Mouse (Mus musculus) heart, embryonic 12.5 days (tissue): ENCODE results near the gene Gria4. TPM values are rescaled to one million over a fixed set of nuclear protein-coding genes. Genes with fewer than 3 reads are reported as not detected.
"Not testable (repeated sequence)": the region's sequence is repeated elsewhere in the genome, so short reads cannot be mapped to it uniquely, and the experiment has no call there.

Source experiments
- ATAC-seq: fragments of 200-750 bp; cut with Nextera tagmentation; 2 replicates; pipeline ENCODE4 v1.8.0; 2017; ENCODE audit warnings: moderate TSS enrichment, moderate library complexity; ENCODE audit not compliant: insufficient number of reproducible peaks, low FRiP score
- H3K27ac ChIP-seq: fragments of 300-500 bp; sonication (generic); 2 replicates; pipeline ENCODE4 v1.5.1; 2016; ENCODE audit warnings: mild to moderate bottlenecking, moderate library complexity; ENCODE audit not compliant: poor library complexity, severe bottlenecking
- H3K27me3 ChIP-seq: fragments of 300-500 bp; sonication (generic); replicated peaks from 2 replicates; pipeline ENCODE4 v1.6.1; 2016; ENCODE audit warnings: mild to moderate bottlenecking, moderate library complexity
- H3K36me3 ChIP-seq: fragments of 300-500 bp; sonication (generic); 2 replicates; pipeline ENCODE4 v1.6.1; 2016; ENCODE audit warnings: mild to moderate bottlenecking, moderate library complexity
- H3K4me1 ChIP-seq: fragments of 300-500 bp; sonication (generic); replicated peaks from 2 replicates; pipeline ENCODE4 v1.6.1; 2016; ENCODE audit warnings: mild to moderate bottlenecking
- H3K4me2 ChIP-seq: fragments of 300-500 bp; sonication (generic); 2 replicates; pipeline ENCODE4 v1.6.1; 2016; ENCODE audit warnings: mild to moderate bottlenecking, moderate library complexity
- H3K4me3 ChIP-seq: fragments of 300-500 bp; sonication (generic); 2 replicates; pipeline ENCODE4 v1.5.1; 2016; ENCODE audit warnings: mild to moderate bottlenecking
- H3K9ac ChIP-seq: fragments of 300-500 bp; sonication (generic); 2 replicates; pipeline ENCODE4 v1.6.1; 2016; ENCODE audit warnings: mild to moderate bottlenecking, moderate library complexity
- H3K9me3 ChIP-seq: fragments of 300-500 bp; sonication (generic); replicated peaks from 2 replicates; pipeline ENCODE4 v1.6.1; 2016; ENCODE audit warnings: mild to moderate bottlenecking, moderate library complexity
- WGBS: fragments of 180-500 bp; shearing (Covaris S2); methylation state at CpG from one replicate; pipeline ENCODE4 v1.1.7; 2016; 5-methylcytosine and 5-hydroxymethylcytosine counted together
- microRNA-seq: library from miRNA; unstranded; fragments of <30 nt; microRNA quantifications from one replicate; pipeline ENCODE4, GENCODE M21; 2017
- polyA plus RNA-seq: library from polyadenylated mRNA; unstranded; fragments of >200 nt; fragmentation: Nextera tagmentation; extraction: Ambion mirVana; gene quantifications from 2 replicates; pipeline ENCODE4 v1.2.1, GENCODE M21; 2016

Gene Gria4
- polyA plus RNA-seq, 1 experiment from 2014 or later, result 0.47 TPM

DNA sequence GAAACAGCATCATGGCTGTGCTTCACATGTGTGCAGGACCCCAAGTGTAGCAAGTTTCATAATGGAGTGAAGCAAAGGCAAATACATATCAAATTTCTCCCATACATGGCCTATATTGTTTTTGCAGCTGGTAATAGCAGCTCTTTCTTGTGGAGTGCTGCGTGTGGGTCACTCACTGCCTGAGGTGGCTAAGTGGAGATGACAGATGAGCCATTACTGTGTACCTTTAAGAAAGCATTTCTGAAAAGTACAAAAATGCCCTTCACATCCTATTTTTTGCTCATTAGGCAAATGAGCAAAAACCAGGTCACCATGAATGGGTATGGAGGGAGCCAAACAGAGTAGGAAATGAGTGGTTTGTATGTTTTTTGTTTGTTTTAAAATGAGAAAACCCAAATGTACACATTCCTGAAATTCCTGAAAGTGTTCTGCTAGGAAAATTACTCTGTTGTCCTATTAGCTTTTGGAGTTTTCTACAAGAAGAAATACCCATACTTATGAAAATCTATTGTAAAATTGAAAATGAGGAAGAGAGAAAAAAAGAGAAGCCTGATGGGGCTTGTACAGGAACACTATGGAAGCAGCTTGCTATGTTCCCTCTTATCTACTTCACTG lies 336.5 kb downstream of the Gria4 start:
- 69% methylated on average over 1 of the region's 1 CpGs for WGBS

DNA sequence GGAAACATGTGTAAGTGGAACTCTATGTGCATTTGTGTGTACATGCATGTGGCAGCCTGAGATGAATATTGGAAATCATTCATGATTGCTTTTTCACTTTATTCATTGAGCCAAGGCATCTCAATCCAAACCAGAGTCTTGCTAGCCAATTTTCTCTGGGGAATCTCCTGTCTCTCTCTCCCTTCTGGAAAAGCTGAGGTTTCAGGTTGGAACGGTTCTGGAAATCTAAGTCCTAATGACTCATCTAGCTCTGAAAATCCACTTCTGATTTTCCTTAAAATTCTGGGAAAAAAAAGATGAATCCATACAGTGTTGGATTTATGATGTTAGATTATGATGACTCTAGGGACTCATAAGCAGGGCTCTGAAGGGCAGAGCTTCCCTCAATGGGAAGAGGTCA lies 337.8 kb downstream of the Gria4 start:
- Histone ChIP-seq H3K36me3 (no peaks in the 10 kb centered on the region), H3K4me3 (no peak overlapping the region), H3K27ac (no peak overlapping the region), H3K4me2 (no peak overlapping the region), H3K27me3 (no peaks in the 10 kb centered on the region), H3K9ac (no peak overlapping the region), H3K4me1 (no peaks in the 10 kb centered on the region), H3K9me3 (no peaks in the 10 kb centered on the region)
- WGBS, result 76% methylated on average over 1 of the region's 1 CpGs
- no peak for ATAC-seq

More for the DNA sequence above, 336.5 kb downstream of the Gria4 start:
- Histone ChIP-seq H3K27me3 (no peaks in the 10 kb centered on the region), H3K4me1 (no peaks in the 10 kb centered on the region), H3K36me3 (no peaks in the 10 kb centered on the region), H3K4me3 (no peak overlapping the region), H3K9me3 (no peaks in the 10 kb centered on the region), H3K4me2 (no peak overlapping the region), H3K9ac (no peak overlapping the region), H3K27ac (no peak overlapping the region)
- ATAC-seq, result no peak

DNA sequence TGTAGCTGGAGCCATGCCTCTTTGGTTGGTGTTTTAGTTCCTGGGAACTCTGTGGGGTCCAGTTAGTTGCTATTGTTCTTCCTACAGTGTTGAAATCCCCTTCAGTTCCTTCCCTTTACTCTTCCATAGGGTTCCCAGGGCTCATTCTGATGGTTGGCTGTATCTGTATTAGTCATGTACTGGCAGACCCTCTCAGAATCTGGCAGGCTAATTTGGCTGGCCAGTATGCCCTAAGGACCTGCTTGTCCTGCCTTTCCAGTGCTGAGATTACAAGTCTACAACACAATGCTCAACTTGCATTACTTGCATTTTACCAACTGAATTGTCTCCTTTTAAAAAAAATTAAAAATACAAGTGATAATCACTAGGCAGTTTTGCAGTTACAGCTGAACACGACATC lies 338.4 kb downstream of the Gria4 start:
- H3K27me3 ChIP-seq, result no peaks in the 10 kb centered on the region
- H3K4me2 ChIP-seq, result no peak overlapping the region
- H3K4me1 ChIP-seq, result no peaks in the 10 kb centered on the region
- 73% methylated on average over 1 of the region's 1 CpGs for WGBS
- H3K4me3 ChIP-seq, result no peak overlapping the region
- H3K36me3 ChIP-seq, result no peaks in the 10 kb centered on the region
- H3K9me3 ChIP-seq, result no peaks in the 10 kb centered on the region
- no peak overlapping the region for H3K9ac ChIP-seq
- no peak overlapping the region for H3K27ac ChIP-seq
- no peak for ATAC-seq

DNA sequence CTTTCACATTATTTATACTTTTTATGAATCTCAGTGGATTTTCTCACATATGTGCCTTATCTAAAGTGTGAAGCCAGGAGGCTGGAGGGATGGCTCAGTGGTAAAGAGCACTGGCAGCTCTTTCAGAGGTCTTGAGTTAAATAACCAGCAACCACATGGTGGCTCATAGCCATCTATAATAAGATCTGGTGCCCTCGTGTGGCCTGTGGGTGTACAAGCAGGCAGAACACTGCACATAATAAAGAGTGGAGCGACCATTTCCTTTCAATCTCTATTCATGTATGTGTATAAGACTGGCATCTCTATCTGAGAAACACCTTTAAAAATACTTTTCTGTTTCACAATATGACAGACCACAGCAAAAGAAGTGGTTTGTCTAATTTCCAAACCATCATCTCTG lies 353.1 kb downstream of the Gria4 start:
- H3K9me3 ChIP-seq, result no peaks in the 10 kb centered on the region
- no peak overlapping the region for H3K4me3 ChIP-seq
- no peak overlapping the region for H3K4me2 ChIP-seq
- WGBS, result 23% methylated on average over 2 of the region's 2 CpGs
- H3K27me3 ChIP-seq, result no peaks in the 10 kb centered on the region
- no peaks in the 10 kb centered on the region for H3K4me1 ChIP-seq
- no peak for ATAC-seq
- H3K9ac ChIP-seq, result no peak overlapping the region
- H3K36me3 ChIP-seq, result no peaks in the 10 kb centered on the region
- no peak overlapping the region for H3K27ac ChIP-seq

DNA sequence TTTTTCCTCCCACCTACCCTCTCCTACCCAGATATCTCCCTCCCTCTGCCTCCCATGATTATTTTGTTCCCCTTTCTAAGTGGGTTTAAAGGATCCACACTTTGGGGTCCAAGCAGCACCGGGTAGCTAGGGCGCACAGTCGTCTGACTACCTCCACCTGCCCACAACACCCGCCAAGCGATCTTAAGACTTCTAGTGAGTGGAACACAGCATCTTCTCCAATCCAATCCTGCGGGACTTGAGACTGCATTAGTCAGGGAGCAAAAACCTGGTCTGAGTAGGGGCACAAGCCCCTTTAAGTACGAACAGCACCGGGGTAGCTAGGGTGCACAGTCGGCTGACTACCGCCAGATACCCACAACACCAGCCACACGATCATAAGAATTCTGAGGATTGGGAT lies 395.2 kb downstream of the Gria4 start:
- H3K27ac ChIP-seq, H3K9ac ChIP-seq, H3K4me1 ChIP-seq, H3K27me3 ChIP-seq, H3K4me2 ChIP-seq, H3K4me3 ChIP-seq, H3K36me3 ChIP-seq, ATAC-seq: not testable (repeated sequence)
- 80% methylated on average over 11 of the region's 11 CpGs for WGBS
- H3K9me3 ChIP-seq, result peaks cover 12% of the 10 kb centered on the region

DNA sequence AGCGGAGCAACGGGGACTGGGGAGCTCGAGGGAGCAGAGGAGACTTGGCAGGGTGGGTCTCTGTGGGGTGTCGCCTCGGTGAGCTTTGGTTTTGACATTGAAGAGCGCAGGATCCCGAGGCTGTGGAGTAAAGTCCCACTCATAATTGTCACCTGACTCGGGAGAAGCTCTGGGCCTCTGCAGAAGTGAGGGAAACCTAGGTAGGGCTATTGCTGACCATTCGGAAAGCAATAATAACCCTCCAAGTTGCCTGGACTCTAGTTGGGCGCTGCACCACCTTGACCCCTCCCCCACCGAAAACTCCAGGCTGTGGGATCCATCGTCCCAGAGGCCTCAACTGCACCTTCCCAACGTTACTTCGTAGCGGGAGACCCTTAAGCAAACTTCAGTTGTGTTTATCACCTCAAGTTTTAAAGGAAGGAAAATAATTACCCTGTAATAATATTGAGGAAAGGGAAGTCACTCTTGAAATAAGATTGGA lies 419.4 kb downstream of the Gria4 start:
- Histone ChIP-seq H3K4me2 (peak overlapping the region; percentile 67), H3K4me1 (peaks cover 6% of the 10 kb centered on the region), H3K9ac (peak overlapping the region; percentile 88), H3K4me3 (peak overlapping the region; percentile 98), H3K27me3 (no peaks in the 10 kb centered on the region), H3K27ac (peak overlapping the region; percentile 83), H3K36me3 (peaks cover 4% of the 10 kb centered on the region; the same call in 1 of the 2 replicates), H3K9me3 (no peaks in the 10 kb centered on the region)
- ATAC-seq, result peak; percentile 63
- under 1% methylated on average over 15 of the region's 15 CpGs for WGBS

DNA sequence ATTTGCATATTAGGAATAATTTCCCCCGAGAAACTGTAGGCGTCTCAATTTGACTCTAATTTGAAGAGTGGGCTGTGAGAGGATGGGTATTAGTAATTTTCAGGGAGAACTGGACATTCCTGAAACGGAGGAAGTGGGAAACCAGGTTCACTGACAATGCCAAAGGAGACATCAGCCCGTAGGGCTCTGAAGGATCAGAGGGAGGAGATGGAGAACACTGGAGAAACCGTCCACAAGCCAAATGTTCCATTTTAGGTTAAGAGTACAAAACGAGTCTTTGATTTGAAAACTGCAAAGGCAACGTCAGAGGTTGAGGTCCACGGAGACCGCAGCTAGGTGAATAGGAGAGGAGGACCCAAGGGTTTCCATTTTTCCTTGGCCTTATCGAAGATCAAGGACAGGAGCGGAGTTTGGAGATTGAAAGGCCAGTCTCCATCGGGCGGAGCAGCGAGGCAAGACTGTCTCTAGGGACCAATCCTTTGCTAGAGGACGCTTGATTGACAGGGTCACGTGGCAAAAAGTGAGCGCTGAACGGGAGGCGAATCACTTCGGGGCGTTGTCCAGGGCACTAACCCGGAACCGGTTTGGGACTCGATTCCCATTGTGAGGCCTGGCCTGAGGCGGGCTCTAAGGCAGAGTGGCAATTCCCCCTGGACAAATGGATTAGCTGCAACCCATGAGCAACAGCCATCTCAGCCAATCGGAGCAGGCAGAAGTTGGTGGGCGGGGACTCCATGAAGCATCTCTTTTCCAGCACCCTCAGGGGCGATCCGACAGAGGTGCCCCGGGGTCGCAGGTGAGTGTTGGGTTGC lies 420.0 kb downstream of the Gria4 start, which contains the start of gene Msantd4:
Gene Msantd4 (plus strand): TSS at position 735 of the 812 bp plus-strand sequence.
- peak; percentile 100 for ATAC-seq
- peak within 1 kb of the TSS; percentile 88 for H3K9ac ChIP-seq
- 3% methylated on average over 31 of the region's 31 CpGs for WGBS
- peaks cover 4% of the 10 kb centered on the region; the same call in 1 of the 2 replicates for H3K36me3 ChIP-seq
- H3K9me3 ChIP-seq, result no peaks in the 10 kb centered on the region
- no peaks in the 10 kb centered on the region for H3K27me3 ChIP-seq
- peak within 1 kb of the TSS; percentile 83 for H3K27ac ChIP-seq
- peak within 1 kb of the TSS; percentile 67 for H3K4me2 ChIP-seq
- H3K4me3 ChIP-seq, result peak within 1 kb of the TSS; percentile 98
- peaks cover 4% of the 10 kb centered on the region for H3K4me1 ChIP-seq

Small RNA genes lying within 50 kb of the gene (microRNA-seq; reads per million reads assigned to microRNA genes)
- gene Gm23811 (not detected), gene Gm23992 (not detected)
